28 mouse cellular contexts compared by ENCODE assay signal in the genomic region with DNA sequence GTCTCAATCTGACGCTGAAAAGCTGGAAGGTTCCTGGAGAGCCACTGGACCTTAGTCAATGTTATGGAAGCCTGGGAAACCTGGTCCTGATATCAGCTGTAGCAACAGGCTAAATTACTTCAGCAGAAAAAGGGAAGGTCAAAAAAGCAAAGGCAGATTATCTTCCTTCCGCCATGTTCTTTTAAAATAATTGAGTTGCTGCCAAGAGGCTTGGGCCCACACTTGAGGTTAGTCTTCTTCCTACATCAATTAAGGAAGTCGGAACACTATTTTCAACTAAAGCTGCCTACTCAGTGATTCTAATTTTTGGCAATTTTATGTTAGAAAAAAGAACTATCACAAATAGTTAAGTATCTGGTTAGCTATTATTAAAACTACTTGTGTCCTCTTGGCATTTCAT. TPM values are rescaled to one million over a fixed set of nuclear protein-coding genes. Genes with fewer than 3 reads are reported as not detected.
DNase-seq lines count a peak whose midpoint lies in the region; ATAC-seq lines count a peak whose summit lies in the region.
"Had no signal": no experiment of that assay in that cellular context is flagged by ENCODE, and none has a peak within 500 bp of the region (broad histone marks: within the 10 kb centered on the region; RNA-seq: fewer than 3 reads in every experiment).

No protein-coding gene starts in this region.

- DNase-seq in heart, adult 8-10 months (ENCODE audit: low spot score): peak; percentile 50
- no peak for DNase-seq in heart, postnatal 10 days
- peak; percentile 27 for DNase-seq in lung, postnatal 36 days
- DNase-seq in lung, postnatal 14 days: no peak
- peak; percentile 34 for DNase-seq in skeletal muscle tissue, adult 2 months (ENCODE audit: low read depth, low spot score)
- no peak for DNase-seq in spleen, postnatal 14 days (ENCODE audit: low spot score in 2 of 2)
- DNase-seq: adrenal gland, adult 8-10 months; cerebellum, adult 11 months; cerebellum, adult 9-10 months; cerebellum, postnatal 36 days; embryo, embryonic 11 days; gastrocnemius, postnatal 25 days; kidney, adult 9 months; kidney, postnatal 10 days; liver, postnatal 0 days; right cerebral cortex, adult 18-20 months; thymus, postnatal 4 days had no signal

- ATAC-seq in hematopoietic stem cell, adult 5-6 weeks (replicated peaks in 1 of 2; ENCODE audit: insufficient read depth in 1 of 2, low FRiP score in 2 of 2, low TSS enrichment in 1 of 2, low read depth in 1 of 2, poor library complexity in 2 of 2, severe bottlenecking in 2 of 2): peak; percentile 79 to 80
- no peak for ATAC-seq in megakaryocyte-erythroid progenitor cell, adult 5-6 weeks (replicated peaks; ENCODE audit: low FRiP score, low TSS enrichment, poor library complexity, severe bottlenecking)
- ATAC-seq: forebrain, embryonic 14.5 days; hindbrain, postnatal 0 days; intestine, embryonic 16.5 days; liver, embryonic 12.5 days; liver, postnatal 0 days; midbrain, embryonic 15.5 days had no signal

- intact Hi-C loops in heart, postnatal 10 days (cut with DNase I): no loop called here

RNA-seq across cellular contexts. Expression of a gene that starts 1.9 kb away (rescaled TPM):
- not detected for total RNA-seq in heart, adult 8-10 months (2022)
- under 1 TPM in 1 of 2 experiments, not detected in 1; 0.10 TPM for total RNA-seq in heart, postnatal 10 days (2021)
- 0.35 and 1.8 TPM in 2 replicates for total RNA-seq in hematopoietic stem cell, adult 5-6 weeks (2017)
- not detected in 2 replicates for total RNA-seq in megakaryocyte-erythroid progenitor cell, adult 5-6 weeks (2014; fragmentation: Nextera tagmentation)
- total RNA-seq in megakaryocyte-erythroid progenitor cell, adult 5-6 weeks (2017): not detected in 2 replicates
- total RNA-seq: adrenal gland, adult 8-10 months; gastrocnemius, adult 18-20 months; gastrocnemius, postnatal 25 days; hindbrain, postnatal 0 days; layer of hippocampus, postnatal 10 days; left cerebral cortex, adult 18-20 months; left cerebral cortex, postnatal 25 days had no signal

RNA-seq across cellular contexts. Expression of a gene that starts 41.7 kb away (rescaled TPM):
- not detected for total RNA-seq in heart, adult 8-10 months (2022)
- total RNA-seq in heart, postnatal 10 days (2021): not detected
- 0.44 TPM in 1 of 2 replicates, not detected in the other for total RNA-seq in hematopoietic stem cell, adult 5-6 weeks (2017)
- not detected in 2 replicates for total RNA-seq in megakaryocyte-erythroid progenitor cell, adult 5-6 weeks (2014; fragmentation: Nextera tagmentation)
- not detected in 2 replicates for total RNA-seq in megakaryocyte-erythroid progenitor cell, adult 5-6 weeks (2017)
- total RNA-seq: adrenal gland, adult 8-10 months; gastrocnemius, adult 18-20 months; gastrocnemius, postnatal 25 days; hindbrain, postnatal 0 days; layer of hippocampus, postnatal 10 days; left cerebral cortex, adult 18-20 months; left cerebral cortex, postnatal 25 days had no signal

RNA-seq across cellular contexts. Expression of a gene that starts 51.4 kb away (rescaled TPM):
- total RNA-seq in heart, adult 8-10 months (2022): 1 to 10 TPM in 1 of 4 experiments, under 1 TPM in 3; 0.08 to 2.8 (median 0.42) TPM
- total RNA-seq in heart, postnatal 10 days (2021): 1 to 10 TPM; 1.3 to 1.7 TPM
- 3.6 and 11.7 TPM in 2 replicates for total RNA-seq in hematopoietic stem cell, adult 5-6 weeks (2017)
- 0.64 TPM in 1 of 2 replicates, not detected in the other for total RNA-seq in megakaryocyte-erythroid progenitor cell, adult 5-6 weeks (2014; fragmentation: Nextera tagmentation)
- total RNA-seq in megakaryocyte-erythroid progenitor cell, adult 5-6 weeks (2017): not detected in 2 replicates
- total RNA-seq: left cerebral cortex, adult 18-20 months had no signal

Comparison
In these comparisons a context has a peak if more than half of its experiments do, and no peak if none do; other contexts are left out.
1. DNase-seq: peak in heart, adult 8-10 months (single experiment), lung, postnatal 36 days (single experiment) and skeletal muscle tissue, adult 2 months (single experiment); none in heart, postnatal 10 days (0 of 2), lung, postnatal 14 days (single experiment) and spleen, postnatal 14 days (0 of 2).